Mouse (Mus musculus): ENCODE results near the gene Map6. TPM values are rescaled to one million over a fixed set of nuclear protein-coding genes. Genes with fewer than 3 reads are reported as not detected.
"Not testable (repeated sequence)": the region's sequence is repeated elsewhere in the genome, so short reads cannot be mapped to it uniquely, and the experiment has no call there.

Gene Map6
- polyA plus RNA-seq, 1 experiment from 2014 or later: 6.8 TPM

DNA sequence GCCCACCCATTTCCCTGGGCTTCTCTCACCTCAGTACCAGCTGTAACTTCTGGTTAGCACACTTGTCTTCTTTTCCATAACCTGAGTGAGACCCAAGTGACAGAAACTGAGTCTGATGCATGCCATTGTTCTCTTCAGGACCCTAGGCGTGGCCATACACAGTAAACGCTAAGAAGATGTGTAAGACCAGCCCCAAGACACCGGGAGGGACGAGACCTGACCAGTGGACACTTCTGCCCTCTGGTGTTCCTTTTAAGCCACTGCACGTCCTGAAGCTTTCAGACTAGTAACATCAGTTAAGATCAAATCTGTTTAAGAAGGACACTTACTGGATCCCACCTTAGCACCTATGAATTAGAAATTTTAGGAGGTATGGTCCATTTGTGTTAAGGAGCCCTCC, 97.8 kb downstream of the Map6 start:
- Histone ChIP-seq H3K9me3 (no peaks in the 10 kb centered on the region), H3K27ac (no peak overlapping the region), H3K4me1 (replicated peaks) (peaks cover 6% of the 10 kb centered on the region), H3K4me2 (replicated peaks) (no peak overlapping the region), H3K4me3 (replicated peaks) (no peak overlapping the region), H3K36me3 (no peaks in the 10 kb centered on the region), H3K9ac (no peak overlapping the region), H3K27me3 (replicated peaks) (no peaks in the 10 kb centered on the region)
- no peak for ATAC-seq
- under 1% methylated on average over 5 of the region's 5 CpGs for WGBS

DNA sequence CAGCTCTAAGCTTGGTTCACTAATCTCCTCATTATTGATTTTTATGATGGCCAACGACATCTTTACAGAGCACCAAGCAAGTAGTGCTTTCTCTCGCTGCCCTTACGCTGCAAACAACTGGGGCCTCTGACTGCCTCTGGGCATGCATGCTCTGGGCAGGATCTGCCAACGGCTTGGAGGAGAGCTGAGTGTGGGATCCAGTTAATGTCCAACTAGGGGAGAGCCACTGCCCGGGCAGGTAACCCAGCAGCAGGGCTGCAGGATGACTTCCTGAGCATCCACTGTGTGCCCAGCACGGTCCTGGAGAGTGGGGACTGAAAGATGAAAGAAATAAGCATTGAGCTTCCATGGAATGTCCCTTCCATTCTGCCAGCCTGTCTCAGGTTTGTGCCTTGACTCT, 99.5 kb downstream of the Map6 start:
- Histone ChIP-seq H3K27ac (no peak overlapping the region), H3K27me3 (replicated peaks) (no peaks in the 10 kb centered on the region), H3K9me3 (no peaks in the 10 kb centered on the region), H3K4me3 (replicated peaks) (no peak overlapping the region), H3K4me2 (replicated peaks) (no peak overlapping the region), H3K36me3 (no peaks in the 10 kb centered on the region), H3K9ac (no peak overlapping the region), H3K4me1 (replicated peaks) (no peaks in the 10 kb centered on the region)
- WGBS: 58% methylated on average over 6 of the region's 6 CpGs
- no peak for ATAC-seq

DNA sequence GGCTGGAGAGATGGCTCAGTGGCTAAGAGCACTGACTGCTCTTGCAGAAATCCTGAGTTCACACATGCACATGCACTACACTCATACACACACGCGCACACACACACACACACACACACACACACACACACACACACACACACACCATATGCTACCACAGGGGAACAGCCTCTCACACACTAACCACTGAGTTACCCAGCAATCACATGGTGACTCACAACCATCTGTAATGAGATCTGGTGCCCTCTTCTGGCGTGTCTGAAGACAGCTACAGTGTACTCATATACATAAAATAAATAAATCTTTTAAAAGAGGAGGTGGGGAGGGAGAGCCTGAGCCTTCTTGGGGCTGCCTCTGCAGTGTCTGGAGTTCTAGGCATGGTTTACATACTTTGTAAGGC, 107.1 kb downstream of the Map6 start:
- H3K4me2 ChIP-seq (replicated peaks); H3K27me3 ChIP-seq (replicated peaks); H3K9me3 ChIP-seq; ATAC-seq; H3K9ac ChIP-seq; H3K27ac ChIP-seq; H3K36me3 ChIP-seq; H3K4me1 ChIP-seq (replicated peaks); H3K4me3 ChIP-seq (replicated peaks): not testable (repeated sequence)
- 64% methylated on average over 3 of the region's 3 CpGs for WGBS

DNA sequence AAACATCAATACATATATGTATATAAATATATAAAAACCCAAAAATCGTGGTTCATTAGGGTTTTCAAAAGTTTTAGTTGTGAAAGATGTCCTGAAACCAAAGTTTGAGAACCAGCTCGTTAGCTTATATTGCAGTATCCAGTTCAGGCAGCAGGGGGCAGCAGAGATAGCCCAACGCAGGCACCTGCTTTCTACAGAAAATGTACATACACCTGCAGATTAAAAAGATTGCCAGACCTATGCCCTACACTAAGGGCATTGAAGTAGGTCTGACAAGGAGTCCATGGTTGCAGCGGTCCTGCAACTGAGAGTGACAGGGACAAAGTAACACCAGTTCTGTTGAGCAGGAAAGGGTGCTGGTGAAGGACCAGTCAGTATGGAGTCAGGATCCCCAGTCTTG, 108.2 kb downstream of the Map6 start:
- no peaks in the 10 kb centered on the region for H3K27me3 ChIP-seq (replicated peaks)
- H3K4me3 ChIP-seq (replicated peaks): no peak overlapping the region
- no peak overlapping the region for H3K4me2 ChIP-seq (replicated peaks)
- peaks cover 9% of the 10 kb centered on the region; the same call in 1 of the 2 replicates for H3K4me1 ChIP-seq (replicated peaks)
- H3K9me3 ChIP-seq: no peaks in the 10 kb centered on the region
- ATAC-seq: 0 out of 2 replicates have a peak, but pooled peaks have one; percentile 18
- 6% methylated on average over 4 of the region's 4 CpGs for WGBS
- no peaks in the 10 kb centered on the region for H3K36me3 ChIP-seq
- no peak overlapping the region for H3K27ac ChIP-seq
- no peak overlapping the region for H3K9ac ChIP-seq

DNA sequence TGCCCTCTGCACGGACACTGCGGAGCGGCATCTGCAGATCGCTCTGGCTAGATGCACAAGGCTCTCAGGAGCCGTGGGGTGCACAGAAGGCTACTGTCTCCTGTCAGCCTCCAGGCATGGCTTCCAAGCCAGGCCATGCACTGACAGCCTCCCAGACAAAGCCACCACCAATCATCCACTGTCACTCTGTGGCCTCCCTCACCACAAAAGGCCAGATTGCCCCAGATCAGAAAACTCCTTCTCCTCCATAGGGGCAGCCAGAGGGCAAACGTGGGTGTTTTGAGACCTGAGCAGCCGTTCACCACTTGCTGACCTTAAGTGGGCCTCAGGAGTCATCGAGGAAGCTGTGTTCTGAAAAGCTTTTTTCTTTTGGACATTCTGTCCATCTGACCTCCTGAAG, 111.6 kb downstream of the Map6 start:
- no peak overlapping the region for H3K9ac ChIP-seq

DNA sequence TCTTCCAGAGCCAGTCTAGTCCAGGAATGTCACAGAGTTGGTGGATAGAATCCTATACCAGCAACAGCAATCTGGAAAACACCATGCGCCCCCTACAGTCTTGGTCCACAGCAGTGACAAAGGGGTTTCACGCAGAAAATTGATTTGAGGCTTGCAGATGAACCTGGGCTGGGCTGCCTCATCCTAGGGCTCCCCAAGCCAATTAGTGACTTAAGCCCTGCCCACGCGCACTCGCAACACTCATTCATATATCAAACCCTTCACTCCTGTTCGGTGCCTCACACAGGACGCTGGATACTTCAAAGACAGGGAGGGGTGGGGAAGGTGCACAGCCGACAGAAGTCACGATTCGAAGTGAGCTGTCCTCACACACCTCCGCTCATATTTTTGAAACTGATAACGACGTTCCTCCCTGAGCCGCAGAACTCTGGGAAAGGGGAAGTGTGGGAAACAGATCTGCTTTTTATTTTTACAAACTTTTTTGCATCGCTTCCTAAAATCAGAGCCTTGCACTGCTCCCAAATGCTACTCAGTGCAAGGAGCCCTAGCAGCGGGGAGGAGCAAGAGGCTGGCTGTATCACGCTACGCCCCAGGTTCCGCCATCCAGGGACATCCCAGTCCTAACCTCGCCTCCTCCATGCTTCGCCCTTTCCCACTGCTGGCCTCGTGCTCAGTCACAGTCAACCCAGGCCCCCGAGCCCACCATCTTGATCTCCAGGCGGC, 113.4 kb downstream of the Map6 start:
- under 1% methylated on average over 24 of the region's 24 CpGs for WGBS
- H3K4me3 ChIP-seq (replicated peaks): peak overlapping the region; percentile 57

More for the DNA sequence above, 111.6 kb downstream of the Map6 start:
- H3K27me3 ChIP-seq (replicated peaks): no peaks in the 10 kb centered on the region
- H3K4me1 ChIP-seq (replicated peaks): peaks cover 29% of the 10 kb centered on the region
- no peak for ATAC-seq
- no peak overlapping the region for H3K4me2 ChIP-seq (replicated peaks)
- H3K4me3 ChIP-seq (replicated peaks): no peak overlapping the region
- H3K27ac ChIP-seq: no peak overlapping the region
- WGBS: 61% methylated on average over 8 of the region's 8 CpGs
- H3K9me3 ChIP-seq: no peaks in the 10 kb centered on the region
- H3K36me3 ChIP-seq: no peaks in the 10 kb centered on the region

DNA sequence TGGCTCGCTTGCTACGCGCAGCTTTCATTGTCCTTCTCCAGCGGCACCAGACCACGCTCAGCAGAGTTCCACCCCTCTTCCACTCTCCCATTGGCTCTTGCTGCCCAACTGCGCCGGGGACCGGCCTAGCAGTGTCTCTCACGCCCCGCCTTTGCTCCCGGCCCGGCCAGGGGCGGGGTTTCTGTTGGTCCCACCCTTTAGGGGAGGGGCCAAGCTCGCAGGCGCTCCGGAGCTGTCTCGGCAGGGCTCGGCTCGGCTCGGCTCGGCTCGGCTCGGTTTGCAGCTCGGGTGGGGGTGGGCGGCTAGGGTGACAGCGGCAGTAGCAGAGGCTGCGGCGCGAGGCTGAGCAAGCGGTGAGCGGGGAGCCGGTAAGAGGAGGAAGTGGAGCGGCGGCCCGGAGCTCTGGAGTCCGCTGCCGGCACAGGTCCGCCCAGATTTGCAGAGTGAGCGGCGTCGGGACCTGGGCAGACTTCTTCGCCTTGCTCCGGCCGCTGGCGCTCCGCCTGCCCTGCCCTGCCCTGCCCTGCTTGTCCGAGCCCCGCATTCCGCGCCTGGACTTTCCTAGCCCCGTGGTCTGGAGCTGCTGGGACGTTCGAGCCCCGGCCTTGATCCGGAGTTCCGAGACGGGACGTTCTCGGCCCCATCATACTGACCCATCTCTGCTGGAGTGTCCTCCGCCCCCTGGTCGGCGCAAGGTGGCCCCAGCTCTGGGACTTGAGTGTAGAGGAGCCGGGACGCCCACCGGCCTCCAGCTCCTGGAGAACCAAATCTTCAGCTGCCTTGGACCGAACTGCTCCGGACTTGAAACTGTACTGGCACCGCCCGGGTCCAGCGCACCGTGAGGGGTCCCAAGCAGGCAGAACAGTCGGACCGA, 114.2 kb downstream of the Map6 start, which contains the start of gene Gdpd5:
Gene Gdpd5 (plus strand): TSS at position 201 of the 874 bp plus-strand sequence.
- Histone ChIP-seq H3K9ac (peak within 1 kb of the TSS; percentile 86), H3K4me3 (replicated peaks) (peak within 1 kb of the TSS; percentile 57), H3K27me3 (replicated peaks) (no peaks in the 10 kb centered on the region), H3K27ac (peak within 1 kb of the TSS; percentile 92), H3K9me3 (no peaks in the 10 kb centered on the region), H3K4me2 (replicated peaks) (peak within 1 kb of the TSS; percentile 95), H3K4me1 (replicated peaks) (peaks cover 43% of the 10 kb centered on the region), H3K36me3 (no peaks in the 10 kb centered on the region)
- WGBS: under 1% methylated on average over 73 of the region's 73 CpGs
- ATAC-seq: peak; percentile 96

More for the DNA sequence above, 113.4 kb downstream of the Map6 start:
- peaks cover 41% of the 10 kb centered on the region for H3K4me1 ChIP-seq (replicated peaks)
- H3K4me2 ChIP-seq (replicated peaks): peak overlapping the region; percentile 95
- peak overlapping the region; percentile 74 for H3K9ac ChIP-seq
- peak; percentile 72 for ATAC-seq
- H3K9me3 ChIP-seq: no peaks in the 10 kb centered on the region
- no peaks in the 10 kb centered on the region for H3K36me3 ChIP-seq
- peak overlapping the region; percentile 92 for H3K27ac ChIP-seq
- no peaks in the 10 kb centered on the region for H3K27me3 ChIP-seq (replicated peaks)

DNA sequence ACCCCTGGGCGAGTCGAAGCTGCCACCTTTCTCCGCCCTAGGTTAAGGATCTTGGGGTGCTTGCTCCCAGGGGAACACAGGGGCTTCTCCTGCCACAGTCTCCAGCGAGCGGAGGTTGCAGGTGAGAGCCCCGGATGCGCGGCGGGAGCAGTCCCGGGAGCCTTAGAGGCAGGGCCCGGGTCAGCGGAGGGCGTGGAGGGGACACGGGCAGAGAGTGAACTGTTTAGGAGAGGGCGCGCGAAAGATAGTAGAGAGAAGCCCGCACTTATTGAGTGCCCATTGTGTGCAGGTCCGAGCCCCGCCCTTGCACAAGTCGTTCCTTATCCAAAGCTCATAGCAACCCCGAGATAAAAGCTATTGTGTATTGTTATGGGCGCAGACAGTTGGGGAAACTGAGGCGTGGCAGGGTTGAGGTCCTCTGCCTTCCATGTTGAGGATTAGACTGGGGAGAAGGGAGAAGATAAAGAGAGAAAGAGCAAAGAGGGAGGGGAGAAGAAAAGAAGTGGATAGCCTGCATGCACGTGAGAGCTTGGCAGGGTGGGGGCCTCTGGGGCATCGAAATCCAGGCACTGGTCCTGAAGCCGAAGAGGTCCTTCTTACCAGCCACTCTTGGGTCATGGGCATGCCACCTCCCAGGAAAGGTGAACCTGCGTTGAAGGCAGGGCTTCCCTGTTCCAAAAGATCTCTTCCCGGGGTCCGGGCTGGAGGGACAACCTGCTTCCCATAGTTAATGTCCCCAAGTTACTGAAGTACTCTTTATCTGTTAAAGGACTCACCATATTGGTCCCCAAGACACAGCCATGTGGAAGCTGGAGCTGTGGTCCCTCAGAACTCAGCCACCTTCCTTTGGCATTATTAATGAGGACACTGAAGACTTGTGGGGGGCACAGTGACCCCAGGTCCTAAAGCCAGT, 115.1 kb downstream of the Map6 start:
- Histone ChIP-seq H3K27ac (peak overlapping the region; percentile 87), H3K36me3 (no peaks in the 10 kb centered on the region), H3K4me1 (replicated peaks) (peaks cover 43% of the 10 kb centered on the region), H3K9ac (peak overlapping the region; percentile 86), H3K4me3 (replicated peaks) (peak overlapping the region; percentile 57), H3K27me3 (replicated peaks) (no peaks in the 10 kb centered on the region), H3K9me3 (no peaks in the 10 kb centered on the region), H3K4me2 (replicated peaks) (peak overlapping the region; percentile 95)
- ATAC-seq: 0 out of 2 replicates have a peak, but pooled peaks have one; percentile 1
- WGBS: 10% methylated on average over 30 of the region's 30 CpGs

DNA sequence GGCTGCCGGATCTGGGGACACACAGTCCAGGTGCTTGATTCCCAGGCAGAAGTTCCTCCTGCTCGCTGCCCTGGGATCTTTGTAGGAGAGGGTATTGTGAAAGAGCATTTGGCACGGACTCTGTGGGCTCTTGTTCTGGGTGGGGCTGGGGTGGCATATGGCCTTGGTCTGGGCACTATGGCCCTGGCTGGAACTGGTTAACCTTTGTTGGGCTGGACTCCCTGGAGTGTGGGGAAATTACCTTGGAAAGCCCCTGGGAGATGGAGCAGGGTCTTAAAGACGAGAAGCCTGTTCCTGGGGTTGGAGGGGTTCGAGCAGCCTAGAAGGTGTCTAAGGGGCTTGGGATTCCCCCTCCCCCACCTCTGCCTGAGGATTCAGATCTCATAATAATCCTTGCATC, 116.0 kb downstream of the Map6 start:
- Histone ChIP-seq H3K4me3 (replicated peaks) (peak overlapping the region; percentile 57), H3K4me2 (replicated peaks) (peak overlapping the region; percentile 95), H3K4me1 (replicated peaks) (peaks cover 51% of the 10 kb centered on the region), H3K9ac (peak overlapping the region; percentile 27; the same call in 1 of the 2 replicates), H3K27me3 (replicated peaks) (no peaks in the 10 kb centered on the region), H3K36me3 (no peaks in the 10 kb centered on the region), H3K9me3 (no peaks in the 10 kb centered on the region), H3K27ac (peak overlapping the region; percentile 81)
- WGBS: 64% methylated on average over 5 of the region's 5 CpGs
- ATAC-seq: no peak

DNA sequence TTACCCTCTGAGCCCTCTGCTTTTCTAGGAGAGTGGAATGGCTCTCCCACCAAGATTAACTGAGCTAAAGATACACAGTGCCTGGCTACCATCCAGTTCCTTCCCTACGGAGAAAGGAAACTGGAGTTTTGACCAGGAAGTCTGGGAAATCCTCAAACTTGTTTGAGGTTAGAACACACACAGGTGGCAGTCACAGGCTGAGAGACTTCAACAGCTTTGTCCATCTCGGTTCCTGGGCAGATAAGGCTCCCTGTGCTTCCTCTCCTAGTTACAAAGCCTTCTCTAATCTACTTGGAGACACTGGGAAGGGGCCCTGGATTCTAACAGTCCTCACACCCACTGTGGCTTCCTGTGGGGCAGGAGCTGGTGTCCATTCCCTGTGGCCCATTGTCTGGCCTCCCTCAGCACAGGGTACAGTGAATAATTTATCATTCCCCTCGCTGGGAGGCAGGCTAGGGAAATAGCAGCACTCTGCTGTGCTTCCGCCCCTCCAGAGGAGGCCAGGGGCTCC, 116.9 kb downstream of the Map6 start:
- WGBS: 19% methylated on average over 4 of the region's 4 CpGs
- no peaks in the 10 kb centered on the region for H3K9me3 ChIP-seq
- H3K4me3 ChIP-seq (replicated peaks): no peak overlapping the region
- no peaks in the 10 kb centered on the region for H3K27me3 ChIP-seq (replicated peaks)
- peaks cover 57% of the 10 kb centered on the region for H3K4me1 ChIP-seq (replicated peaks)
- ATAC-seq: no peak
- H3K9ac ChIP-seq: 0 out of 2 replicates have a peak overlapping the region, but pooled peaks have one; percentile 27
- H3K27ac ChIP-seq: peak overlapping the region; percentile 81
- H3K4me2 ChIP-seq (replicated peaks): peak overlapping the region; percentile 95
- 0 out of 2 replicates have a peak, but pooled peaks cover 6% of the 10 kb centered on the region for H3K36me3 ChIP-seq

DNA sequence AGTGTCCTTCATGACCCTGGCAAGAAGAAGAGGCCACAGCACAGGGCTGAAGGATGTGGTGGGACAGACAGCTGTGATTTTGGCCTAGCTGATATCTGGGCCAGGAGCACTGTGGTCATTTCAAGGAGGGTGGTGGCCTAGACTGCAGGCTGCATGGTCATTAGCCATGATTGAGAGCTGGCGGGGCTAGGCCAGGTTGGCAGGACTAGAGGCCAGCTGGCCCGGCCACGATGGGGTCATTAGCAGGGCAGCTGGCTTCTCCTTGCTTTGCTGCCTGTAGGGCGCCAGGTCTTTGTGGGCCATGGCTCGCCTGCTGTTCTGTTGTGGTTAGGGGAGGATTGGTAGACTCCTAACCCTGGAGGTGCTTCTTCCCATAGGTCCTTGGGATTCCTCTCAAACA, 118.8 kb downstream of the Map6 start:
- H3K4me2 ChIP-seq (replicated peaks): no peak overlapping the region
- no peaks in the 10 kb centered on the region for H3K27me3 ChIP-seq (replicated peaks)
- H3K36me3 ChIP-seq: 0 out of 2 replicates have a peak, but pooled peaks cover 7% of the 10 kb centered on the region
- 57% methylated on average over 5 of the region's 5 CpGs for WGBS
- H3K4me1 ChIP-seq (replicated peaks): peaks cover 64% of the 10 kb centered on the region
- H3K9ac ChIP-seq: no peak overlapping the region
- H3K27ac ChIP-seq: no peak overlapping the region
- H3K4me3 ChIP-seq (replicated peaks): no peak overlapping the region
- ATAC-seq: no peak
- no peaks in the 10 kb centered on the region for H3K9me3 ChIP-seq
